Mouse (Mus musculus): ENCODE measurements around the gene Zfp454. TPM values are rescaled to one million over a fixed set of nuclear protein-coding genes. Genes with fewer than 3 reads are reported as not detected.

The Zfp454 gene
- total RNA-seq, 2 experiments from 2014 or later = 5.2 to 7.2 TPM

- DNase-seq (ENCODE audit: low spot score in 2 of 2) = no peak
Measured at GRCm38 (mm10) chr11:50845951-50846350, 41.5 kb downstream of the Zfp454 start.

- peak; percentile 90 to 98 for DNase-seq (ENCODE audit: low spot score in 2 of 2)
Measured at GRCm38 (mm10) chr11:50841023-50841735, 46.3 kb downstream of the Zfp454 start, which contains the start of gene Zfp879. Gene Zfp879 (minus strand): TSS chr11:50841552.

GRCm38 (mm10) chr11:50835727-50836126 is 51.7 kb downstream of the Zfp454 start:
- no peak for DNase-seq (ENCODE audit: low spot score in 2 of 2)

GRCm38 (mm10) chr11:50827010-50827953 is 60.2 kb downstream of the Zfp454 start, which contains the start of gene Zfp354c:
Gene Zfp354c (minus strand): TSS chr11:50827724.
- DNase-seq (ENCODE audit: low spot score in 2 of 2) = peak; percentile 86 to 91

- no peak for DNase-seq (ENCODE audit: low spot score in 2 of 2)
Measured at GRCm38 (mm10) chr11:50826214-50826613, 61.2 kb downstream of the Zfp454 start.

Other genes with a start within 250 kb of the Zfp454 start
- gene Zfp354c, start 59.9 kb downstream of the Zfp454 start, total RNA-seq (2021) = 10 to 100 TPM; 41.7 to 45.2 TPM
- gene Zfp879, start 46.1 kb downstream of the Zfp454 start, total RNA-seq (2021) = 1 to 10 TPM; 2.8 to 3.3 TPM
- gene Grm6, start 37.0 kb downstream of the Zfp454 start, total RNA-seq (2021) = not detected
- 10 to 100 TPM; 20.2 to 21.6 TPM for gene Zfp2, start 28.5 kb upstream of the Zfp454 start, total RNA-seq (2021)
- gene Zfp354b, start 44.0 kb upstream of the Zfp454 start, total RNA-seq (2021) = 1 to 10 TPM; 6.6 to 7.0 TPM
- not detected for gene 4933414I15Rik, start 56.1 kb upstream of the Zfp454 start, total RNA-seq (2021)
- gene Prop1, start 66.1 kb upstream of the Zfp454 start, total RNA-seq (2021) = not detected
- not detected for gene Olfr1378, start 78.9 kb upstream of the Zfp454 start, total RNA-seq (2021)
- gene Olfr1377, start 94.3 kb upstream of the Zfp454 start, total RNA-seq (2021) = not detected
- gene Olfr51, start 115.9 kb upstream of the Zfp454 start, total RNA-seq (2021) = not detected
- gene Olfr54, start 126.6 kb upstream of the Zfp454 start, total RNA-seq (2021) = not detected
- gene Olfr1375, start 160.5 kb upstream of the Zfp454 start, total RNA-seq (2021) = not detected
- 10 to 100 TPM in 1 of 2 experiments, 1 to 10 TPM in 1; 10.0 to 11.7 TPM for gene Zfp354a, start 171.6 kb upstream of the Zfp454 start, total RNA-seq (2021)